Mouse (Mus musculus) liver, embryonic 14.5 days (tissue): ENCODE measurements at regions not wholly inside any gene's neighbourhood (a gene's known extent, or its start where the extent isn't known, plus 50 kb on each side); places are given as distances from the start of the nearest gene placed in this dataset.

Source experiments
- ATAC-seq: fragments of 200-750 bp; cut with Nextera tagmentation; 2 replicates; pipeline ENCODE4 v1.8.0; 2017; ENCODE audit warnings: moderate number of reproducible peaks, mild to moderate bottlenecking, moderate library complexity; ENCODE audit not compliant: insufficient read depth
- DNase-seq, 3 experiments: peaks; one replicate each; pipeline ENCODE4 v3.0.0-alpha.2; 2012 to 2013; ENCODE audit warnings: low read depth in 3 of 3, low spot score in 3 of 3
- H3K27ac ChIP-seq: fragments of 300-500 bp; sonication (generic); 2 replicates; pipeline ENCODE4 v1.5.1; 2014; ENCODE audit warnings: moderate library complexity, mild to moderate bottlenecking, control low read depth, inconsistent platforms
- H3K27me3 ChIP-seq: fragments of 300-500 bp; sonication (generic); 2 replicates; pipeline ENCODE4 v1.6.1; 2014; ENCODE audit warnings: mild to moderate bottlenecking, low read length, moderate library complexity; ENCODE audit not compliant: control insufficient read depth, insufficient read depth
- H3K36me3 ChIP-seq: fragments of 300-500 bp; sonication (generic); replicated peaks from 2 replicates; pipeline ENCODE4 v1.6.1; 2014; ENCODE audit warnings: low read depth; ENCODE audit not compliant: control insufficient read depth, insufficient read depth
- H3K4me1 ChIP-seq, 2 experiments: fragments of 200-500 bp in 1 of 2; fragments of 300-500 bp in 1 of 2; sonication (generic) in 1 of 2; replicated peaks; 2 replicates each; pipeline ENCODE4 v1.6.1; 2012 to 2014; ENCODE audit warnings: antibody characterized with exemption in 1 of 2, inconsistent platforms in 1 of 2, low read length in 1 of 2; ENCODE audit not compliant: control insufficient read depth in 2 of 2, insufficient read depth in 2 of 2
- H3K4me2 ChIP-seq: fragments of 300-500 bp; sonication (generic); 2 replicates; pipeline ENCODE4 v1.6.1; 2014; ENCODE audit warnings: low read depth, mild to moderate bottlenecking, control low read depth, moderate library complexity
- H3K4me3 ChIP-seq, 2 experiments: fragments of 200-500 bp in 1 of 2; fragments of 300-500 bp in 1 of 2; sonication (generic) in 1 of 2; 2 replicates each; pipeline ENCODE4 v1.5.1; 2012 to 2014; ENCODE audit warnings: low read depth in 2 of 2, low read length in 2 of 2, mild to moderate bottlenecking in 2 of 2, control low read depth in 1 of 2, inconsistent platforms in 1 of 2, moderate library complexity in 1 of 2; ENCODE audit not compliant: insufficient read depth in 1 of 2
- H3K9ac ChIP-seq: fragments of 300-500 bp; sonication (generic); replicated peaks from 2 replicates; pipeline ENCODE4 v1.6.1; 2014; ENCODE audit warnings: mild to moderate bottlenecking, control low read depth, moderate library complexity
- H3K9me3 ChIP-seq: fragments of 300-500 bp; sonication (generic); 2 replicates; pipeline ENCODE4 v1.6.1; 2016; ENCODE audit warnings: low read length, mixed read lengths; ENCODE audit not compliant: control insufficient read depth
- CTCF ChIP-seq: IDR thresholded peaks from 2 replicates; pipeline ENCODE4 v1.5.1; 2016; ENCODE audit warnings: antibody characterized with exemption, low read depth, control low read depth
- EP300 ChIP-seq: IDR thresholded peaks from 2 replicates; pipeline ENCODE4 v1.6.1; 2016; ENCODE audit warnings: antibody characterized with exemption, low read depth
- WGBS: fragments of 180-500 bp; shearing (Covaris S2); extraction: QIAGEN DNeasy Blood & Tissue Kit; methylation state at CpG from one replicate; pipeline ENCODE4 v1.1.7; 2014; ENCODE audit not compliant: insufficient replicate concordance; 5-methylcytosine and 5-hydroxymethylcytosine counted together

DNA sequence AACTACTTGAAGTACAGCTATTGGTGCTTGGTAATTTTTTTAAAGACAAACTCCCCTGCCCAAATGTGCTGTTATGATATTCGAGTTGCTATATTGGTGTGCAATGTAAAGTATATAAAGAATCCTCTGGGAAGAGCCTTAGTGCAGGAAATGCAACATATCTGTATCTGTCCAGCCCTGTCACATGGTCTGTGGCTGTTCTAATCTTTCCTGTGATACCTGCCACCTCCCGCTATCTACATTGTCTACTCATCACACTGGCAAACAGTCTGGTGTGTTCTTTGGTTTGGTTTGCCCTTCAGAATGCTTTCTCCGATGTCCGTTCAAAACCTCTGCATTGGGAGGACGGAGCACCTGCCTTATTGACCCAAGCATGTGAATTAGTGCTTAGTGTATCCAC lies 262.6 kb upstream of the Atp2b1 start:
- H3K27me3 ChIP-seq, result no peaks in the 10 kb centered on the region
- H3K4me3 ChIP-seq, result no peak overlapping the region
- ATAC-seq, result peak; percentile 62; the same call in 1 of the 2 replicates
- H3K36me3 ChIP-seq, result no peaks in the 10 kb centered on the region
- DNase-seq, result peak in 1 of 3 experiments; percentile 7
- H3K9ac ChIP-seq, result no peak overlapping the region
- no peak overlapping the region for H3K4me2 ChIP-seq
- no peak overlapping the region for H3K27ac ChIP-seq
- 34% methylated on average over 5 of the region's 5 CpGs for WGBS
- H3K4me1 ChIP-seq, result peaks cover 0 to 4% of the 10 kb centered on the region in 2 experiments; a peak in 3 of 4 replicates
- no peaks in the 10 kb centered on the region for H3K9me3 ChIP-seq
- TF ChIP-seq EP300 (peak; percentile 19; the same call in 1 of the 2 replicates), CTCF (no peak)

DNA sequence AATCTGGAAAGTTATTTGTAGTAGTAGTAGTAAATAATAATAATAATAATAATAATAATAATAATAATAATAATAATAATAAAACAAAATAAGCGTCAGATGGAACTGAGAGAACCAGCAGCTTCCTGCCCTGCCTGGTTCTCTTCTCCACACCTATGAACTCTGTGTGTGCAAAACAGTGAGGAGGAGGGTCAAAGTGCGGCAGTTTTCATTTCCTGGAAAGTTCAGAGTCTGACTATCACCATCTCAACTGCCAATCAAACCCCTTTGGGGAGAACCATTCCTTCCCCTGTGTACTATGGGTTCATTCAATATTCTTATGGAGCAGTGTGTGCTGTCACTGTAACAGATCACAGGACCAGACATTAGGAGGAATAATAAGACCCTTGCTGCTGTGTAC lies 262.1 kb upstream of the Atp2b1 start:
- H3K36me3 ChIP-seq, result no peaks in the 10 kb centered on the region
- H3K27me3 ChIP-seq, result no peaks in the 10 kb centered on the region
- H3K4me2 ChIP-seq, result no peak overlapping the region
- H3K9ac ChIP-seq, result no peak overlapping the region
- no peak overlapping the region for H3K4me3 ChIP-seq
- peaks cover 0 to 4% of the 10 kb centered on the region in 2 experiments; a peak in 3 of 4 replicates for H3K4me1 ChIP-seq
- DNase-seq, result no peak
- ATAC-seq, result peak; percentile 32; the same call in 1 of the 2 replicates
- 55% methylated on average over 2 of the region's 2 CpGs for WGBS
- TF ChIP-seq EP300, result no peak
- TF ChIP-seq CTCF, result no peak
- H3K27ac ChIP-seq, result no peak overlapping the region
- H3K9me3 ChIP-seq, result no peaks in the 10 kb centered on the region

DNA sequence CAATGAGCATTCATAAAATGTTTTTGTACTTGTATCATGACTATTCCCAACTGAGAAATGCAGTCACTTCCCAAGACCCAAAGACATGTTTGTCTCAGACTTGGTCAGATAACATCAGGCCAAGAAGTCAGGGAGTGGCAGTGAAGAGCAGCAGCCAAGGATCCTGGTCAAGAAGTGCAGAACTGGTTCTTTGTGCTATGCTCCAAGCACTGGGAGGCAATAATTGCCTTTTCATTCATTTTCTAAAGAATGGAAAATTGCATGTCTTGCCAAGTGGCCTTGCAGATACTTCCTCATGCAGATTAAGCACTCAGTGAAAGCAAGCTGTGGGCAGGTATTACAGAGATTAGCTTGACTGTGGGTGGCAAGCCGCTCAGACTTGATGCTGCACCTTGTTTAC lies 253.5 kb upstream of the Atp2b1 start:
- WGBS, result 46% methylated on average over 1 of the region's 1 CpGs
- no peak for ATAC-seq
- Histone ChIP-seq H3K4me1 (no peaks in the 10 kb centered on the region), H3K4me3 (no peak overlapping the region), H3K9me3 (no peaks in the 10 kb centered on the region), H3K27ac (no peak overlapping the region), H3K27me3 (no peaks in the 10 kb centered on the region), H3K9ac (no peak overlapping the region), H3K36me3 (no peaks in the 10 kb centered on the region), H3K4me2 (no peak overlapping the region)
- DNase-seq, result no peak
- TF ChIP-seq EP300 (no peak), CTCF (no peak)

DNA sequence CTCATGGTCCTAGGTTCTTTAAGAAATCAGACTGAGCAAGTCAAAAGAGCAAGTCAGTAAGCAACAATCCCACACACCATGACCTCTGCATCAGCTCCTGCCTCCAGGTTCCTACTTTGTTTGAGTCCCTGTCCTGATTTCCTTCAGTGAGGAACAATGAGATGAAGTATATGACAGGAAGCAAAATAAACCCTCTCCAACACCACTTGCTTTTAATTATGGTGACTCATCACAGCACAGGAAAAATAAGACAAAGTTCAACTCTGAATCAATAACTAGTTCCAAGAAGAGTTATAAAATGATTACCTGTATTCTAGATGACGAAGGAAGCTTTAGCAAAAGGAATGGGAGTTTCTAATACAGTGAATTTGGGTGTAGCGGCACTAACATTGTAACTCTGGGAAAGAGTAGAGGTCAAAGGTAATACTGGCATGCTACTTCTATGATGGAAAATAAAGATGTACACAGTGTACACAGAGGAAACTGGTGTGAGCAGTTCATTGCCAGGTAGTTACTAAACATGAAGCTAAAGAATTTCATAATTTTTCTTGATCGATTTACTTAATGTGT lies 248.2 kb upstream of the Atp2b1 start:
- H3K27ac ChIP-seq, result no peak overlapping the region
- no peak overlapping the region for H3K4me3 ChIP-seq
- no peak for ATAC-seq
- 73% methylated on average over 3 of the region's 3 CpGs for WGBS
- no peak overlapping the region for H3K9ac ChIP-seq
- TF ChIP-seq CTCF, result no peak
- no peak for TF ChIP-seq EP300
- no peaks in the 10 kb centered on the region for H3K9me3 ChIP-seq
- H3K27me3 ChIP-seq, result no peaks in the 10 kb centered on the region
- H3K36me3 ChIP-seq, result no peaks in the 10 kb centered on the region
- no peak for DNase-seq
- no peak overlapping the region for H3K4me2 ChIP-seq
- H3K4me1 ChIP-seq, result no peaks in the 10 kb centered on the region

DNA sequence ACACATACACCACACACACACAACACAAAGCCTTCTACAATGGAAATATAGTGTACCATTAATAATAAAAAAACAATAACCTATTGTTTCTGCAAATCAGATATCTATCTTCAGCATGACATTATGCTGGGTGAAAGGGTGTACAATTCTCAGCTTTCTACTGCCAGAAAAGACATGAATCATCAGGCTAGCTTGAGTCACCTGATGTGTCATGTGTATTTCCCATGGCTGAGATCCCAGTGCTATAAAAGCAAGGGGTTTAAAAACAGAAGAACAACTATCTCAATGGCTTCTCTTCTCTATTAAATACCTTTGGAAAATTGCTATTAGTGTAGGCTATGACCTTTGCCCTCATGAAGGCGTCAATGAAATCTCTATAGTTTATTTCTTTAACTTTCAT lies 246.5 kb upstream of the Atp2b1 start:
- no peak overlapping the region for H3K9ac ChIP-seq
- ATAC-seq (no peak), DNase-seq (no peak)
- no peaks in the 10 kb centered on the region for H3K9me3 ChIP-seq
- 71% methylated on average over 1 of the region's 1 CpGs for WGBS
- no peak overlapping the region for H3K4me3 ChIP-seq
- H3K36me3 ChIP-seq, result no peaks in the 10 kb centered on the region
- H3K27me3 ChIP-seq, result no peaks in the 10 kb centered on the region
- H3K4me2 ChIP-seq, result no peak overlapping the region
- TF ChIP-seq EP300 (no peak), CTCF (no peak)
- H3K4me1 ChIP-seq, result no peaks in the 10 kb centered on the region
- no peak overlapping the region for H3K27ac ChIP-seq
